Mouse (Mus musculus): Measurements from ENCODE around the gene Kirrel3. TPM values are rescaled to one million over a fixed set of nuclear protein-coding genes. Genes with fewer than 3 reads are reported as not detected.

Gene Kirrel3
- not detected in 2 replicates for polyA plus RNA-seq (2012)

- peaks cover 58% of the 10 kb centered on the region for H3K27me3 ChIP-seq (ENCODE audit: control insufficient read depth)
- TF ChIP-seq GATA1 (IDR thresholded peaks at IDR 0.05; ENCODE audit: low read length) (no peak), TAL1 (IDR thresholded peaks at IDR 0.05; ENCODE audit: low read length) (no peak)
- no peak within 1 kb of the TSS for H3K4me3 ChIP-seq (replicated peaks)
- H3K36me3 ChIP-seq (ENCODE audit: control insufficient read depth): no peaks in the 10 kb centered on the region
- H3K9me3 ChIP-seq (ENCODE audit: control insufficient read depth, low read length): no peaks in the 10 kb centered on the region
- no peaks in the 10 kb centered on the region for H3K4me1 ChIP-seq (ENCODE audit: control insufficient read depth)
Observed at GRCm38 (mm10) chr9:34485759-34486431, at the start of gene Kirrel3. Gene Kirrel3 (plus strand): TSS chr9:34485894.

DNA sequence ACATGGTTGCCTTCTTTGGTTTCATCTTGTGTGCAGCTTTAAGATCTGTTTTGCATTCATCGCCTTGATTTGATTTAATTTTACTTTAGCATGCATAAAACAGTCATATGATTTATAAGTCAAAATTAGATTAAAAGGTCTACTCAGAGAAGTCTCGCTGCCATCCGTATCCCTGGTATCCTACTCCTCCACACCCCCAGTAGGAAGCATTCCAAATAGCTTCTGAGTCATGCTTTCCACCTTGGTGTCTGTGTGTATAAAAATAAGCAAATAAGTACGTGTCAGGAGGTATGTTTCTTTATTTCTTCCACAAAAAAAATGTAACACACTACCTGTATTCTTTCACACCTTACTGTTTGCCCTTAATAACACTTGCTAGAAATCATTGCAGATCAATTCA is 45.0 kb upstream of the Kirrel3 start:
- Histone ChIP-seq H3K36me3 (ENCODE audit: control insufficient read depth) (no peaks in the 10 kb centered on the region), H3K27me3 (ENCODE audit: control insufficient read depth) (no peaks in the 10 kb centered on the region), H3K4me1 (ENCODE audit: control insufficient read depth) (no peaks in the 10 kb centered on the region), H3K9me3 (ENCODE audit: control insufficient read depth, low read length) (peaks cover 4% of the 10 kb centered on the region; the same call in 1 of the 2 replicates), H3K4me3 (replicated peaks) (no peak overlapping the region)
- TF ChIP-seq GATA1 (IDR thresholded peaks at IDR 0.05; ENCODE audit: low read length) (no peak), TAL1 (IDR thresholded peaks at IDR 0.05; ENCODE audit: low read length) (no peak)

DNA sequence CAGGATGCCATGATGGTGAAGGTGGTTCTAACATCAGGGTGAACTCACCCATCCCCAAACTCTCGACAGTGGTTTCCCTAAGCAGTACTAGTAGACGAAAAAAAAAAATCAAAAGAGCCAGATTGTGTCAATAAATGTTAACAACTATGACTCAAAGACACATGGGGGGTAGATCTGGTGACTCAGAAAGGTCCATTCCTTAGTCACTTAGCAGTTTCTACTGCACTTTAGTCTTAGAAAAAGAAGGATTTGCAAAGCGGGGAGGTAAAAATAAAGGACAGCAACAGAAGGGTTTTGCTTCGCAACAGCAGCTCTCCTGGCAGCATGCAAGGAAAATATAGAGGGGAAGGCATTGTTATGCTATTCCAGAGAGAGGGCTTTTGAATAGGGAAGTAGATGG is 41.7 kb upstream of the Kirrel3 start:
- Histone ChIP-seq H3K4me3 (replicated peaks) (no peak overlapping the region), H3K36me3 (ENCODE audit: control insufficient read depth) (no peaks in the 10 kb centered on the region), H3K9me3 (ENCODE audit: control insufficient read depth, low read length) (peaks cover 3% of the 10 kb centered on the region; the same call in 1 of the 2 replicates), H3K4me1 (ENCODE audit: control insufficient read depth) (no peaks in the 10 kb centered on the region), H3K27me3 (ENCODE audit: control insufficient read depth) (no peaks in the 10 kb centered on the region)
- no peak for TF ChIP-seq GATA1 (IDR thresholded peaks at IDR 0.05; ENCODE audit: low read length)
- no peak for TF ChIP-seq TAL1 (IDR thresholded peaks at IDR 0.05; ENCODE audit: low read length)

- H3K4me1 ChIP-seq (ENCODE audit: control insufficient read depth): no peaks in the 10 kb centered on the region
- TF ChIP-seq GATA1 (IDR thresholded peaks at IDR 0.05; ENCODE audit: low read length) (no peak), TAL1 (IDR thresholded peaks at IDR 0.05; ENCODE audit: low read length) (no peak)
- no peaks in the 10 kb centered on the region for H3K27me3 ChIP-seq (ENCODE audit: control insufficient read depth)
- H3K9me3 ChIP-seq (ENCODE audit: control insufficient read depth, low read length): peaks cover 3% of the 10 kb centered on the region; the same call in 1 of the 2 replicates
- no peak overlapping the region for H3K4me3 ChIP-seq (replicated peaks)
- H3K36me3 ChIP-seq (ENCODE audit: control insufficient read depth): no peaks in the 10 kb centered on the region
Observed at GRCm38 (mm10) chr9:34446497-34447350, 39.0 kb upstream of the Kirrel3 start.

- Histone ChIP-seq H3K36me3 (ENCODE audit: control insufficient read depth) (no peaks in the 10 kb centered on the region), H3K4me1 (ENCODE audit: control insufficient read depth) (no peaks in the 10 kb centered on the region), H3K9me3 (ENCODE audit: control insufficient read depth, low read length) (peaks cover 3% of the 10 kb centered on the region; the same call in 1 of the 2 replicates), H3K4me3 (replicated peaks) (no peak overlapping the region), H3K27me3 (ENCODE audit: control insufficient read depth) (no peaks in the 10 kb centered on the region)
- TF ChIP-seq TAL1 (IDR thresholded peaks at IDR 0.05; ENCODE audit: low read length) (no peak), GATA1 (IDR thresholded peaks at IDR 0.05; ENCODE audit: low read length) (no peak)
Observed at GRCm38 (mm10) chr9:34447736-34448135, 38.0 kb upstream of the Kirrel3 start.

GRCm38 (mm10) chr9:34448467-34448866 is 37.2 kb upstream of the Kirrel3 start:
- Histone ChIP-seq H3K36me3 (ENCODE audit: control insufficient read depth) (no peaks in the 10 kb centered on the region), H3K4me3 (replicated peaks) (no peak overlapping the region), H3K4me1 (ENCODE audit: control insufficient read depth) (no peaks in the 10 kb centered on the region), H3K27me3 (ENCODE audit: control insufficient read depth) (no peaks in the 10 kb centered on the region), H3K9me3 (ENCODE audit: control insufficient read depth, low read length) (peaks cover 3% of the 10 kb centered on the region; the same call in 1 of the 2 replicates)
- TF ChIP-seq GATA1 (IDR thresholded peaks at IDR 0.05; ENCODE audit: low read length): no peak
- no peak for TF ChIP-seq TAL1 (IDR thresholded peaks at IDR 0.05; ENCODE audit: low read length)

- H3K4me1 ChIP-seq (ENCODE audit: control insufficient read depth): no peaks in the 10 kb centered on the region
- H3K4me3 ChIP-seq (replicated peaks): no peak overlapping the region
- no peaks in the 10 kb centered on the region for H3K27me3 ChIP-seq (ENCODE audit: control insufficient read depth)
- TF ChIP-seq TAL1 (IDR thresholded peaks at IDR 0.05; ENCODE audit: low read length) (no peak), GATA1 (IDR thresholded peaks at IDR 0.05; ENCODE audit: low read length) (no peak)
- no peaks in the 10 kb centered on the region for H3K9me3 ChIP-seq (ENCODE audit: control insufficient read depth, low read length)
- no peaks in the 10 kb centered on the region for H3K36me3 ChIP-seq (ENCODE audit: control insufficient read depth)
Observed at GRCm38 (mm10) chr9:34458189-34458588, 27.5 kb upstream of the Kirrel3 start.

DNA sequence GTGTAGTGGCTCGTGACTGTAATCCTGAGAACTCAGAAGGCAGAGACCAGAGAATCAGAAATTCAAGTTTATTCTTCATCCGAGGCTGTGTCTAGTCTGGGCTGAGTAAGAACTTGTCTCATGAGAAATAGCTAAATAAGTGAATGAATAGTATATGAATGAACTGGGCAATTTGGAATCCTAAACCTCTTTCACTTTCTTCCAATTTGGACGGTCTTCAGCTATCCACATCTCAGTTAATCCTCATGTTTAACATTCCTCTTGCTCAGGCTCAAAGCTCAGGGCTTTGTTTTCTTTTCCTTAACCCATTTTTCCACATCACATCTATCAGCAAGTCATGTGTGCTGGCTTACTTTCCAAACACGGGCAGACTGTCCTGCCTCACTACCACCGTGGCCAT is 25.7 kb upstream of the Kirrel3 start:
- H3K4me3 ChIP-seq (replicated peaks): no peak overlapping the region
- no peaks in the 10 kb centered on the region for H3K27me3 ChIP-seq (ENCODE audit: control insufficient read depth)
- no peaks in the 10 kb centered on the region for H3K9me3 ChIP-seq (ENCODE audit: control insufficient read depth, low read length)
- no peaks in the 10 kb centered on the region for H3K4me1 ChIP-seq (ENCODE audit: control insufficient read depth)
- TF ChIP-seq TAL1 (IDR thresholded peaks at IDR 0.05; ENCODE audit: low read length) (no peak), GATA1 (IDR thresholded peaks at IDR 0.05; ENCODE audit: low read length) (no peak)
- H3K36me3 ChIP-seq (ENCODE audit: control insufficient read depth): no peaks in the 10 kb centered on the region

GRCm38 (mm10) chr9:34463666-34464065 is 22.0 kb upstream of the Kirrel3 start:
- Histone ChIP-seq H3K9me3 (ENCODE audit: control insufficient read depth, low read length) (no peaks in the 10 kb centered on the region), H3K4me1 (ENCODE audit: control insufficient read depth) (no peaks in the 10 kb centered on the region), H3K4me3 (replicated peaks) (no peak overlapping the region), H3K27me3 (ENCODE audit: control insufficient read depth) (no peaks in the 10 kb centered on the region), H3K36me3 (ENCODE audit: control insufficient read depth) (no peaks in the 10 kb centered on the region)
- TF ChIP-seq GATA1 (IDR thresholded peaks at IDR 0.05; ENCODE audit: low read length) (no peak), TAL1 (IDR thresholded peaks at IDR 0.05; ENCODE audit: low read length) (no peak)
